Mouse (Mus musculus) cortical plate, adult 2 months (tissue): ENCODE data around the gene Tbc1d1. TPM values are rescaled to one million over a fixed set of nuclear protein-coding genes. Genes with fewer than 3 reads are reported as not detected.
"Not testable (repeated sequence)": the region's sequence is repeated elsewhere in the genome, so short reads cannot be mapped to it uniquely, and the experiment has no call there.

Experiments
- H3K27ac ChIP-seq: fragments of 200-500 bp; 2 replicates; pipeline ENCODE4 v1.5.1; 2012; ENCODE audit warnings: low read length, control low read depth, inconsistent platforms; ENCODE audit not compliant: insufficient read depth
- H3K4me1 ChIP-seq: fragments of 200-500 bp; 2 replicates; pipeline ENCODE4 v1.6.1; 2011; ENCODE audit warnings: low read length; ENCODE audit not compliant: control insufficient read depth, insufficient read depth
- H3K4me3 ChIP-seq: fragments of 200-500 bp; 2 replicates; pipeline ENCODE4 v1.5.1; 2011; ENCODE audit warnings: mild to moderate bottlenecking, low read length, control low read depth; ENCODE audit not compliant: insufficient read depth
- CTCF ChIP-seq: fragments of 200-500 bp; IDR thresholded peaks from 2 replicates; pipeline ENCODE4 v1.5.1; 2011; ENCODE audit warnings: mild to moderate bottlenecking, control low read depth, low read length; ENCODE audit not compliant: insufficient read depth; ENCODE audit errors: extremely low read depth
- POLR2A ChIP-seq: fragments of 200-500 bp; IDR thresholded peaks from 2 replicates; pipeline ENCODE4 v1.6.1; 2011; ENCODE audit warnings: mild to moderate bottlenecking, low read length, control low read depth; ENCODE audit not compliant: insufficient read depth; ENCODE audit errors: extremely low read depth
- polyA plus RNA-seq: library from polyadenylated mRNA; depleted of rRNA; stranded (reverse); fragments of >200 nt; gene quantifications from 2 replicates; pipeline ENCODE4 v1.2.3, GENCODE M21; 2012

Gene Tbc1d1
- polyA plus RNA-seq, 1 experiment = 13.8 TPM

DNA sequence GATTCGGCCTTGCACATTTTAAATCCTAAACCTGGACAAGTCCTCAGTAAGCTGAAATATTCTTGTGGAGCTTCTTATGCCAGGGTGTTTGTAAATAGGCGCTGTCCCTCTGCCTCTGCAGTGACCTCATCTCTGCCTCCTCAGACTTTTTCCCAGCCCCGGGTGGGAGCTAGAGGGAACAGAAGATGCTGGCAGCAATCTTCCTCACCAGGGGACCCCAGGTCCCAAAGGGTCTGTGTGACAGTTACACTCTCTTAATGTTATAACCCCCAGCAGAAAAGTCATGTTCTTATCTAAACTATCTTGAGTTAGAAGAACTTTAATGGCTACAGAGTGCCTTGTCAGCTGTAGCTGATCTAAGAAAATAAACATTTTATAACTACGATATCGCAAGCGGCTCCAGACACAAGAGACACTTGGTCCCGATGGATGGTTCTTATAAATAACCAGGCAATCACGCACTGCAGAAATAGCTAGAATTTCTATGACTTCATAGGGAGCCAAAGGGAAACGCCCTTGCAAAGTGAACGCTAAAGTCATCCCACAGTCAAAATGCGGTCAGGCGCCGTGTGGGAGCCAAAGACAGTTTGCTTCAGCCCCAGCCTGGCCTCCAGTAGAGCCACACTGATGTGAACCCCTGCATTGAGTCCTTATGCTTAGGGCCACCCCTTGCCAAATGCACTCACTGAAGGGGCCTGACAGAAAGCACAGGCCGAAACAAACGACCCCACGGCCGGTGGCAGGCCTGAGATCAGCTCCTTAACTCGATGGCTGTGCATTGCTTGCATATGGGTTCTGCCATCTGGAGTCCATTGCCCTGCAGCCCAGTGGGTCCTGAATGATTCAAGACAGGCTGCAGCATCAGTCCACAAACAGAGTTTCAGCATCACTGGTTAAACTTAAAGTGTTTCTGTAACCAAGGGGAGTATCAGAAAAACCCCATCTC is 202.8 kb downstream of the Tbc1d1 start:
- Histone ChIP-seq H3K27ac (no peak overlapping the region), H3K4me1 (no peaks in the 10 kb centered on the region), H3K4me3 (no peak overlapping the region)
- TF ChIP-seq POLR2A = no peak
- TF ChIP-seq CTCF = no peak

DNA sequence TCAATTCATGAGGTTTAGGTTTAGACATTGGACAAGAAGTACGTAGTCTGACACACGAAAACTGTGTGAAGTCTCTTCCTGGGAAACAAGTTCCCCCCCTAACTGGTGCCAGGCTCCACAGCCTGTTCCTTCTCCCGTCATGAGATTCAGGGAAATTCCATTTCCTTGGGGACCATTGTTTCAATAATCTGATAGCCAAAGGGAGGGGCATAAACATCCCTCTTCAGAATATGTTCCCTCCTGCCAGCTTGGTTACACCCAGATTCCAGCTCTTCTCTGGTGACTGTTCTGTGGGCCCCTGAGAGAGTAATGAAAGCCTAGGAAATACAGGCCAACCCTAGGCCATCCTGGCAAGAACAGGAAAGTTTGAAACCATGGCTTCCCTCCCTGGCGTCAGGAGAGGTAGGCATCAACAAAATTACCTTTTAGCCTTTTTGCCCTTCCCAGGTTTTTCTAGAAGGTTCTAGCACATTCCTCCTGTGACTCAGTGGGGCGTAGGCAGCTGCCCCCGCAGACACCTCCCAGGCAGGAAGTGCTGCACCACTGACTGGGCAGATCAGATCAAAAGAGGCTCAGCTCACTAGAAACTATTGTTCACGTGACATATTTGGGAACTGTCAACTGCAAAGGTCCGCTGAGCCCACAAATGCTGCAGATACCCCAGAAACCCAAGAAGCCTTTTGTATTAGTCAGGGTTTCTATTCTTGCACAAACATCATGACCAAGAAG is 204.2 kb downstream of the Tbc1d1 start:
- Histone ChIP-seq H3K4me1 (peaks cover 5% of the 10 kb centered on the region), H3K4me3 (no peak overlapping the region), H3K27ac (no peak overlapping the region)
- TF ChIP-seq CTCF = no peak
- TF ChIP-seq POLR2A = no peak

DNA sequence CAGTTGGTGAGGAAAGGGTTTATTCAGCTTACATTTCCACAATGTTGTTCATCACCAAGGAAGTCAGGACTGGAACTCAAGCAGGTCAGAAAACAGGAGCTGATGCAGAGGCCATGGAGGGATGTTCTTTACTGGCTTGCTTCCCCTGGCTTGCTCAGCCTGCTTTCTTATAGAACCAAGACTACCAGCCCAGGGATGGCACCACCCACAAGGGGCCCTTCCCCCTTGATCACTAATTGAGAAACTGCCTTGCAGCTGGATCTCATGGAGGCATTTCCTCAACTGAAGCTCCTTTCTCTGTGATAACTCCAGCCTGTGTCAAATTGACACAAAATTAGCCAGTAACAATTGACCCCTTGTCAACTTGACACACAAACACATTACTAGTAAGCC is 204.8 kb downstream of the Tbc1d1 start:
- H3K4me1 ChIP-seq, H3K4me3 ChIP-seq, H3K27ac ChIP-seq: not testable (repeated sequence)

DNA sequence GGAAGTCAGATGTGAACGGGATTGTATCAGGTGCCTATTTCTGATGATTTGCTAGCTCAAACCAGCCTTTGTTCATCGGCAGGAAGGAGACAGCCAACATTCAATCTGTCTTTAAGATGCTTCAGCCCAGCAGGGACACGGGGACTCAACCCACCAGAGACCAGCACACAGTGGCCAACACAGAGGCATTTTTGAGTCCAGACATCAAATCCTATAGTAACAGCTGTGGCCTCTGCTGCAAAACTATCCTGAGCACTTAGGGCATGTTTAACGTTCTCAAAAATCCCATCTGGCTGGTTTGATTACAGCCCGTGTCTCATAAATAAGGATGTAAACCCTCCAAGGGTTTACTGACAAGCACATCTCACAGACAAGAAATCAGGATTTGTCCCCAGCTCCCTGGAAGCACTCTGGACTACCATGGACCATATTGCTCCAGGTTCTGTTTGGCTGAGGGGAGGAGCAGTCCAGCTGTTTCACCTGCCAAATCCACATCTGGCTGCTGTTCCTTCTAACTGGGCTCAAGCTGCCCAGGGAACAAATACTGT is 207.8 kb downstream of the Tbc1d1 start:
- Histone ChIP-seq H3K4me3 (no peak overlapping the region), H3K27ac (no peak overlapping the region), H3K4me1 (peaks cover 12% of the 10 kb centered on the region)
- TF ChIP-seq CTCF (no peak), POLR2A (no peak)

DNA sequence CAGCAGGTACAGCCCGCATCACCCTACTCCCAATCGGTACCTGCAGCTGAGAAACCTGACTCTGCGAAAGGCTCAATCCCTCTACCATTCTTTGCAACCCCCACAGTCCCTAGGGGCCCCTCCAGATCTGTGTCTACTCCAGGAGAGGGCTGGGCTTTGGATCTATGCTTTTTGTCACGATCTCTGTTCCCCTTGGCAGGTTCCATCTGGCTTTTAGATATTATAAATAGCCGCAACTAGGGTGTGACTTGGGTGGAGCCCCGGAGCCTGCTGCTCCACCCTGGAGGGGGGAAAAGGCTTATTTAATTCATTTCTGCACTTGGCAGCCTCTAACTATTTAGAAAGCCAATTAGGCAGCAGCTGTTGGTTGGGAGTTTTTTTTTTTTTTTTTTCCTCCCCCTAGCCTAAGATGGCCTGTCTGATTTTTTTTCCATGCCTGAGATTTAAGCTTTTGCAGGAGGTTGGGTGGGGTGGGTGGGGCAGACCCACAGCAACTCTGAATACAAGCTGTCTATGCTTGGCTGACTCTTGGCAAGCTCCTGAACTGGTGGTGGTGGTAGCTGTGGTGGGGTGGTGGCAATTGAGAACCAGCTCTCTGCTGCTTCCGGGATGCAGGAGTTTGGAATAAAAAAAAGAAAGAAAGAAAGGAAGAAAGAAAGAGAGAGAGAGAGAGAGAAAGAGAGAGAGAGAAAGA is 208.5 kb downstream of the Tbc1d1 start:
- TF ChIP-seq POLR2A = no peak
- no peak for TF ChIP-seq CTCF
- H3K27ac ChIP-seq = no peak overlapping the region

DNA sequence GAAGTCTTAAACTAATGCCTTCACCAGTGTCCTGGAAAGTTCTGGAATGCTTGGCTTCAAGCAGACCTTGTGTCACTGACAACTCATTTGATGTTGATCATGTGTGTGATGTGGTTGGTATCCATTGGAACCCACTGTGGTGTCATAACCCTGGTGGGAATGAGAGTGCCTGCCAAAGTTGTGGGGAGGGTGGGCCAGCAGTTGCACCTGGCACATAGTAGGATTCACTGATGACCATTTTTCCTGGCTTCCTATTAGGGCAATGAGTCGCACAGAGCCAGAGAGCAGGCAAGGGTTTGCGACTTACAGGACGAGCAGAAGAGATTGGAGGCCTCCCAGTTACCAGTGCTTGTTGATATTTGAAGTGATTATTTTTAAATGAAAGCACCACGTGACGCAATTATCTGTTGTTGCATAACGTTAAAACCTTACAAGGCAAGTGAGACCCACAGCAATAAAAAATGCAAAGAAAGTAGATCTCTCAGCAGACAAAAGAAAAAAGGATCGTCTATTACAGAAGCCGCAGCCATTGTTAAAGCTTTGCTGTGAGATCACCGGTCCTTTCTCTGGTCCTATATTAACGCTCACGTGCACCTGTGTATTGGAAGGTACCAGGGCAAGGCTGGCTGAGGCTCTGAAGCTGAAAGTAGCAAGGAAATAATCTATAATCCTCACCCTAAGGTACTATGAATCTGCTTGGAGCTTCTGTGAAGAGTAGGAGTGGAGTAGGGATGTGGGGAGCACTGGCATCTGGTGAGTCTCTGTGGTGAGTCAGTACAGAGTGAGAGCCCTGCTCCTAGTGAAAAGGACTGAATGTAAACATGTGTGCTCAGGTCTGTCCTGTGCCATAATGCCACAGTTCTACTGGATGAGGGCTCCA is 209.3 kb downstream of the Tbc1d1 start:
- Histone ChIP-seq H3K4me1 (peaks cover 12% of the 10 kb centered on the region), H3K27ac (peak overlapping the region; percentile 23; the same call in 1 of the 2 replicates), H3K4me3 (no peak overlapping the region)
- TF ChIP-seq POLR2A = no peak
- TF ChIP-seq CTCF = no peak

More for the DNA sequence above, 208.5 kb downstream of the Tbc1d1 start:
- Histone ChIP-seq H3K4me1 (peaks cover 12% of the 10 kb centered on the region), H3K4me3 (no peak overlapping the region)

DNA sequence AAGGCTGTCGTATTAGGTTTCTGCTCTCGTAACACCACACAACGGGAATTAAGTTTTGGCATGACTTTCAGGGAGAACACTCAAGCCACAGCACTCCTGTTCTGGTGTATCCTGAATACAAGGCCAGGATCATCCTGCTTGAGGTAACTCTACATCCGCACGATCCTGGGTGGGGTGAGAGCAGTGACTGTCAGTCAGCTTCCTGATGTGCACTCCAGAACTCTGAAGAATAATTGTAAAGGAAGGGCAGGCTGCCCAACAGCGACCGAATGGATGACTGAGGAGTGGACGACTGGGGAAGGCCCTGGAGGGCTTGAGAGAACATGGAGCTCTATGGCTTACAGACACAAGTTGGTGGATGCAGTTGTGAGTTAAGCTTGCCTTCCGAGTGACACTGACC is 210.0 kb downstream of the Tbc1d1 start:
- Histone ChIP-seq H3K27ac (no peak overlapping the region), H3K4me3 (no peak overlapping the region), H3K4me1 (peaks cover 12% of the 10 kb centered on the region)
- TF ChIP-seq POLR2A = no peak
- TF ChIP-seq CTCF = no peak

DNA sequence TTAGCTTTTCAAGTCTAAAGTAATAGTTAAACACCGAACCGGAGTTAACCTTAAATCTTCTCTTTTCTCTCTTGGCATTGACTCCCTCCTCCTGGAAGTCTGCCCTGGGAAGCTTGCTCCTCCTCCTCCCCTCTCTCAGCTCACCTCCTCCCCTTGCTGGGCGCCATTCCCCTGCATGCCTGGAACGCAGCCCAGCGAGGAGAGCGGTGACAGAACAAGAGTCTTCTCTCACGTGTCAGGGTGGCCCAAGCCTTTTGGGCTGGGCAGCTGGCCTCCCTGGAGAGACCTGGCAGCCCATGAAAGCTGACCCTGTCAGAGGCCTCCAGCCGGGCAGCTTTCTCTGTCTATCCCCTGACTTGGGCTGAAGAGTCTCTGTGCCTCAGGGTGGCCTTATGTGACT is 211.3 kb downstream of the Tbc1d1 start:
- Histone ChIP-seq H3K27ac (no peak overlapping the region), H3K4me3 (no peak overlapping the region), H3K4me1 (peaks cover 12% of the 10 kb centered on the region)
- no peak for TF ChIP-seq POLR2A
- TF ChIP-seq CTCF = no peak

DNA sequence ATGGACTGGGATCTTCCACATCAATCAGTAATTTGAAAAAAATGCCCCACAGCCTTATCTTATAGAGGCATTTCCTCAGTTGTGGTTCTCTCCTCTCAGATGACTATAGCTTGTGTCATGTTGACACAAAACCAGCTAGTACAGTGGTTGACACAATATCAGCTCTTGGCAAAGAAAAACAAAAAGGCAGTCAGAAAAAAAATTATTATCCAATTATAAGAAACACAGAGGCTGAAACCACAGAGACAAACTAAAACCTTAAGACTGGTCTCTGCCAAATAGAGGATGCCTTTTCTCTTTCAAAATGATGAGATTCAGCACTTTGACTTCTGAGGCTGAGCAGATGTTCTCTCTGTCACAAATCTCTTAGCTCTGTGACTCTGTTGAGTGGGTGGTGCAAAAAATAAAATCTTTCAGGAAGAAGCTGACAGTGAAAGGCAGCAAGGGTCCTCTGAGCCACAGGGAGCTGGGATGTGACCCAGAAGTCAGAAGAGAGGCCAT is 215.3 kb downstream of the Tbc1d1 start:
- TF ChIP-seq CTCF (no peak), POLR2A (no peak)
- Histone ChIP-seq H3K4me3 (no peak overlapping the region), H3K4me1 (peaks cover 6% of the 10 kb centered on the region), H3K27ac (no peak overlapping the region)
